Mouse (Mus musculus): ENCODE results near the gene Slit3. TPM values are rescaled to one million over a fixed set of nuclear protein-coding genes. Genes with fewer than 3 reads are reported as not detected.

Gene Slit3
- total and polyA plus RNA-seq, 3 experiments: 0.76 TPM; not detected in 2

GRCm38 (mm10) chr11:35743586-35743985 lies 622.6 kb downstream of the Slit3 start:
- no peaks in the 10 kb centered on the region for H3K27me3 ChIP-seq (ENCODE audit: insufficient read depth, low read length)

DNA sequence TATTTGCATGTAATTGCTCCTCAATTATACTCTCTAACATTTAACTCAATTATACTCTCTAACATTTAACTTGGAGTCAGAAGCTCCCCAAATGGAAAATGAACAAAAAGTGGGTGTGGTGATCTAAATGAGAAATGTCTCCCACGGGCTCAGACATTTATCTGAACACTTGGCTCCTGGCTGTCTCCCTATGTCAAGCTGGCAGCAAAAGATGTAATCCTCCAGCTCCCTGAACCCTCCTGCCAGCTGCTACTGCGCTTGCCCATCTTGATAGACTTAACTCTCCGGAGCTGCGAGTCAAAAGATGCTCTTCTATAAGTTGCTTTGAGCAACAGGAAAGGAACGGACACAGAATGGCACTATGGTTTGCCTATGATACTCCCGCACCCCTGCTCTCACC lies 623.5 kb downstream of the Slit3 start:
- TF ChIP-seq GATA1 (IDR thresholded peaks at IDR 0.05; ENCODE audit: borderline replicate concordance, low read length): no peak
- no peak for TF ChIP-seq GATA2 (IDR thresholded peaks at IDR 0.05; ENCODE audit: borderline replicate concordance, low read depth, low read length)
- TF ChIP-seq POLR2AphosphoS5 (IDR thresholded peaks at IDR 0.05; ENCODE audit: insufficient replicate concordance, low read depth, low read length): no peak
- TF ChIP-seq TAL1 (conservative IDR thresholded peaks at IDR 0.05; ENCODE audit: low read depth, low read length): no peak
- no peak for TF ChIP-seq CTCF (IDR thresholded peaks at IDR 0.05; ENCODE audit: low read depth, low read length)
- H3K4me1 ChIP-seq (ENCODE audit: insufficient read depth, low read depth, low read length): no peaks in the 10 kb centered on the region

More at GRCm38 (mm10) chr11:35743586-35743985, 622.6 kb downstream of the Slit3 start:
- Histone ChIP-seq H3K36me3 (replicated peaks) (no peaks in the 10 kb centered on the region), H3K9me3 (replicated peaks) (0 out of 2 replicates have a peak, but pooled peaks cover 2% of the 10 kb centered on the region), H3K4me3 (ENCODE audit: low read depth, low read length) (no peak overlapping the region), H3K4me1 (ENCODE audit: insufficient read depth, low read depth, low read length) (no peaks in the 10 kb centered on the region)
- DNase-seq (ENCODE audit: low spot score) (no peak), ATAC-seq (ENCODE audit: extremely low read depth, insufficient number of reproducible peaks, low FRiP score, poor library complexity, severe bottlenecking) (no peak)
- TF ChIP-seq GATA1 (IDR thresholded peaks at IDR 0.05; ENCODE audit: borderline replicate concordance, low read length) (no peak), CTCF (IDR thresholded peaks at IDR 0.05; ENCODE audit: low read depth, low read length) (no peak)

GRCm38 (mm10) chr11:35750578-35750977 lies 629.6 kb downstream of the Slit3 start:
- Histone ChIP-seq H3K9me3 (replicated peaks) (no peaks in the 10 kb centered on the region), H3K4me1 (ENCODE audit: insufficient read depth, low read depth, low read length) (no peaks in the 10 kb centered on the region), H3K27me3 (ENCODE audit: insufficient read depth, low read length) (no peaks in the 10 kb centered on the region), H3K4me3 (ENCODE audit: low read depth, low read length) (no peak overlapping the region), H3K36me3 (replicated peaks) (no peaks in the 10 kb centered on the region)
- TF ChIP-seq TAL1 (conservative IDR thresholded peaks at IDR 0.05; ENCODE audit: low read depth, low read length): no peak
- TF ChIP-seq POLR2AphosphoS5 (IDR thresholded peaks at IDR 0.05; ENCODE audit: insufficient replicate concordance, low read depth, low read length): no peak
- no peak for TF ChIP-seq GATA1 (IDR thresholded peaks at IDR 0.05; ENCODE audit: borderline replicate concordance, low read length)
- no peak for TF ChIP-seq GATA2 (IDR thresholded peaks at IDR 0.05; ENCODE audit: borderline replicate concordance, low read depth, low read length)
- TF ChIP-seq CTCF (IDR thresholded peaks at IDR 0.05; ENCODE audit: low read depth, low read length): no peak
- no peak for DNase-seq (ENCODE audit: low spot score)
- no peak for ATAC-seq (ENCODE audit: extremely low read depth, insufficient number of reproducible peaks, low FRiP score, poor library complexity, severe bottlenecking)

More for the DNA sequence above, 623.5 kb downstream of the Slit3 start:
- Histone ChIP-seq H3K4me3 (ENCODE audit: low read depth, low read length) (no peak overlapping the region), H3K9me3 (replicated peaks) (0 out of 2 replicates have a peak, but pooled peaks cover 2% of the 10 kb centered on the region), H3K27me3 (ENCODE audit: insufficient read depth, low read length) (no peaks in the 10 kb centered on the region), H3K36me3 (replicated peaks) (no peaks in the 10 kb centered on the region)
- DNase-seq (ENCODE audit: low spot score) (no peak), ATAC-seq (ENCODE audit: extremely low read depth, insufficient number of reproducible peaks, low FRiP score, poor library complexity, severe bottlenecking) (no peak)

DNA sequence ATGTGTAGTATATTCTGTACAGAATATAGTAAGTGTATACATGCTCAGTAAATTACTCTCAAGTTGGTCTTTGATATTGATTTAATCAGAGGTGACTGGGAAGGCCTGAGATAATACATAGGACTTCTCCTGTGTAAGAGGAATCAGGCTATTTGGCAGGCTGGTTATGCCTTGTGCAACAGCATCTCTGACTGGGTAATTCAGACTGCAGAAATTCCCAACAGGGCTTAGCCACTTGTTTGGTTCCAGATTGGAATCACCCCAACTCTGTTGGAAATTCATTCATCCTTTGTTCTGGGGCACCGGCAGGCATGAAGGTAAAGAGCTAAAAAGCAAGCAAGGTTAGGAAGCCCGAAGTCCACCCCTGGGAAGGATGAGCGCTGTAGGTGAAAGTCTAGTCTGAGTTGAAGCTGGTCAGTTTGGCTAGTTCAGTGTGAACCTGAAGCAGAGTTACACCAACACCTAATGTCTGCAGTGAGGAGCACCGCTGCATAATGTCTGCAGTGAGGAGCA lies 633.9 kb downstream of the Slit3 start:
- Histone ChIP-seq H3K27me3 (ENCODE audit: insufficient read depth, low read length) (no peaks in the 10 kb centered on the region), H3K9me3 (replicated peaks) (no peaks in the 10 kb centered on the region), H3K4me3 (ENCODE audit: low read depth, low read length) (no peak overlapping the region), H3K4me1 (ENCODE audit: insufficient read depth, low read depth, low read length) (no peaks in the 10 kb centered on the region), H3K36me3 (replicated peaks) (no peaks in the 10 kb centered on the region)
- ATAC-seq (ENCODE audit: extremely low read depth, insufficient number of reproducible peaks, low FRiP score, poor library complexity, severe bottlenecking) (no peak), DNase-seq (ENCODE audit: low spot score) (no peak)
- TF ChIP-seq CTCF (IDR thresholded peaks at IDR 0.05; ENCODE audit: low read depth, low read length) (no peak), TAL1 (conservative IDR thresholded peaks at IDR 0.05; ENCODE audit: low read depth, low read length) (no peak), GATA1 (IDR thresholded peaks at IDR 0.05; ENCODE audit: borderline replicate concordance, low read length) (no peak), GATA2 (IDR thresholded peaks at IDR 0.05; ENCODE audit: borderline replicate concordance, low read depth, low read length) (no peak), POLR2AphosphoS5 (IDR thresholded peaks at IDR 0.05; ENCODE audit: insufficient replicate concordance, low read depth, low read length) (no peak)

DNA sequence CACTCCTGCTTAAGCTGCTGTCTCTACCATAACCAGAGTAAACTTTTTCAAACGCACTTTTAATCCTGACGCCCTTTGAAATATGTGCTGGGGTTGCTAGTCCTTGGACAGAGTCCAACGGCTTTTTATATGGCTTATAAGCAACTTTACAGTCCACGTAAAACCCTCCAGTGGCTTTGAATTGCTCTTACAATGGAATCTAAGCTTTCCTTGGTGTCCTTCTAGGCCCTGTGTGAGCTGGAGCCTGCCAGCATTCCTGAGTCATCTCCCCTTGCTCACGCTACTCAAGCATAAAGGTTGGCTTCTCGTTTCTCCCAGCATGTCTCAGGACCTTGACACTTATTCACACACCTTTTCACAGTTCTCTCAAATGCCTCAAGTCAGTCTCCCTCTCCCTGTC lies 634.5 kb downstream of the Slit3 start:
- DNase-seq (ENCODE audit: low spot score) (no peak), ATAC-seq (ENCODE audit: extremely low read depth, insufficient number of reproducible peaks, low FRiP score, poor library complexity, severe bottlenecking) (no peak)
- Histone ChIP-seq H3K36me3 (replicated peaks) (no peaks in the 10 kb centered on the region), H3K9me3 (replicated peaks) (no peaks in the 10 kb centered on the region), H3K27me3 (ENCODE audit: insufficient read depth, low read length) (0 out of 2 replicates have a peak, but pooled peaks cover under 1% of the 10 kb centered on the region), H3K4me1 (ENCODE audit: insufficient read depth, low read depth, low read length) (no peaks in the 10 kb centered on the region), H3K4me3 (ENCODE audit: low read depth, low read length) (no peak overlapping the region)
- no peak for TF ChIP-seq GATA2 (IDR thresholded peaks at IDR 0.05; ENCODE audit: borderline replicate concordance, low read depth, low read length)
- no peak for TF ChIP-seq GATA1 (IDR thresholded peaks at IDR 0.05; ENCODE audit: borderline replicate concordance, low read length)
- no peak for TF ChIP-seq TAL1 (conservative IDR thresholded peaks at IDR 0.05; ENCODE audit: low read depth, low read length)
- no peak for TF ChIP-seq CTCF (IDR thresholded peaks at IDR 0.05; ENCODE audit: low read depth, low read length)
- no peak for TF ChIP-seq POLR2AphosphoS5 (IDR thresholded peaks at IDR 0.05; ENCODE audit: insufficient replicate concordance, low read depth, low read length)

DNA sequence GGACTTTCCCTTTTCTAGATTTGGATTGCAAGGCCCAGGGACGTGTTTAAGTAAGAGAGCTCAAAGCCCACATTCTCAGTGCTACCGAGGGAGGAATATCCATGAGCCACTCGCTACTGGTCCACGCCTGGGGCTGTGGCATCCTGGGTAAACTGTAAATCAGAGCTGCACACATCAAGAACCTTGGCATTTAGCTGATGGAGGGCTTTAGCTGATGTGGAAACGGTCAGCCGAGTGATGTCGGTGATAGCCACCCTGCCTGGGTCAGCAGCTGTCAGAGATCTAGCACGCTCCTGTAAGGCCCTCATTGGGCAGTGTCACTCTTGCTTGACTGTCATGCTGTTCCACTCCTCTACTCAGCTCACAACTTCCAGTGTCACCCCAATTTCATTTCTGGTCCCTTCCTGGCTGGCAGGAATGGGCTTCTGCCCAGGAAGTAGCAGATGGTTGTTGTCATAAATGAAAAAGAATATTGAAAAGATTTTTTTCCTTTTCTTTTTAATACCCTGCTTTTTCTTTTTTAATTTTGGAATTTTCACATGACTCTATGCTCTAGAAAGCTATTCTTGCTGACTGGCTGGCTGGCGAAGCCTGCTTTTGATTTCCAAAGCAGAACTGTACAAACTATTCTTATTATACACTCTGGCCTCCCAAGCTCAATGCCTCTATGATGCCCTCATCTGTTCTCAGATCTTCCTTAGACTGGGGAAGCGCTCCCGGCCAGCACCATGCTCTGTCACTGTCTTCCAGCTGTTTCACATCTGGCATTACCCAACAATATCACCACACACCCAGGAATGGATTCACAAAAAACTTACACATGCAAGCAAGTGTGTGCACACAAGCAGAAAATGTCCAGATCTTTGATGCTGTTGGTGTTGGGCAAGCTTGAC lies 635.6 kb downstream of the Slit3 start:
- 0 out of 2 replicates have a peak, but pooled peaks cover 9% of the 10 kb centered on the region for H3K27me3 ChIP-seq (ENCODE audit: insufficient read depth, low read length)
- no peaks in the 10 kb centered on the region for H3K4me1 ChIP-seq (ENCODE audit: insufficient read depth, low read depth, low read length)
- ATAC-seq (ENCODE audit: extremely low read depth, insufficient number of reproducible peaks, low FRiP score, poor library complexity, severe bottlenecking): no peak
- H3K9me3 ChIP-seq (replicated peaks): no peaks in the 10 kb centered on the region
- DNase-seq (ENCODE audit: low spot score): no peak
- no peak overlapping the region for H3K4me3 ChIP-seq (ENCODE audit: low read depth, low read length)
- TF ChIP-seq POLR2AphosphoS5 (IDR thresholded peaks at IDR 0.05; ENCODE audit: insufficient replicate concordance, low read depth, low read length) (no peak), GATA1 (IDR thresholded peaks at IDR 0.05; ENCODE audit: borderline replicate concordance, low read length) (no peak), TAL1 (conservative IDR thresholded peaks at IDR 0.05; ENCODE audit: low read depth, low read length) (no peak), CTCF (IDR thresholded peaks at IDR 0.05; ENCODE audit: low read depth, low read length) (no peak), GATA2 (IDR thresholded peaks at IDR 0.05; ENCODE audit: borderline replicate concordance, low read depth, low read length) (no peak)
- no peaks in the 10 kb centered on the region for H3K36me3 ChIP-seq (replicated peaks)

Measured in G1E (cell line).